Mouse (Mus musculus) bone marrow macrophage, adult 2 months (primary cell): Measurements from ENCODE around the gene Cpne8.

Experiments
- CTCF ChIP-seq: IDR thresholded peaks from 2 replicates; pipeline ENCODE4 v1.5.1; 2012; ENCODE audit warnings: low read depth, mild to moderate bottlenecking, low read length, moderate library complexity
- POLR2A ChIP-seq: IDR thresholded peaks from 2 replicates; pipeline ENCODE4 v1.6.1; 2012; ENCODE audit warnings: mild to moderate bottlenecking, low read depth, low read length, borderline replicate concordance

- TF ChIP-seq POLR2A (no peak), CTCF (no peak)
These were observed 25.1 kb upstream of the Cpne8 start for GRCm38 (mm10) chr15:90704314-90704713.
